Mouse (Mus musculus) left cerebral cortex, adult 8-10 months (tissue): ENCODE results near the gene Meltf. TPM values are rescaled to one million over a fixed set of nuclear protein-coding genes. Genes with fewer than 3 reads are reported as not detected.

Experiments used
- DNase-seq, 2 experiments: peaks; one replicate each; pipeline ENCODE4 v3.0.0; 2022; ENCODE audit warnings: low spot score in 2 of 2
- total RNA-seq, 4 experiments: library from RNA; stranded (reverse); gene quantifications; 2 replicates each; pipeline ENCODE4 v1.2.4; 2022

Meltf gene
- total RNA-seq, 4 experiments from 2014 or later, result 0.59 to 0.72 (median 0.64) TPM

DNA sequence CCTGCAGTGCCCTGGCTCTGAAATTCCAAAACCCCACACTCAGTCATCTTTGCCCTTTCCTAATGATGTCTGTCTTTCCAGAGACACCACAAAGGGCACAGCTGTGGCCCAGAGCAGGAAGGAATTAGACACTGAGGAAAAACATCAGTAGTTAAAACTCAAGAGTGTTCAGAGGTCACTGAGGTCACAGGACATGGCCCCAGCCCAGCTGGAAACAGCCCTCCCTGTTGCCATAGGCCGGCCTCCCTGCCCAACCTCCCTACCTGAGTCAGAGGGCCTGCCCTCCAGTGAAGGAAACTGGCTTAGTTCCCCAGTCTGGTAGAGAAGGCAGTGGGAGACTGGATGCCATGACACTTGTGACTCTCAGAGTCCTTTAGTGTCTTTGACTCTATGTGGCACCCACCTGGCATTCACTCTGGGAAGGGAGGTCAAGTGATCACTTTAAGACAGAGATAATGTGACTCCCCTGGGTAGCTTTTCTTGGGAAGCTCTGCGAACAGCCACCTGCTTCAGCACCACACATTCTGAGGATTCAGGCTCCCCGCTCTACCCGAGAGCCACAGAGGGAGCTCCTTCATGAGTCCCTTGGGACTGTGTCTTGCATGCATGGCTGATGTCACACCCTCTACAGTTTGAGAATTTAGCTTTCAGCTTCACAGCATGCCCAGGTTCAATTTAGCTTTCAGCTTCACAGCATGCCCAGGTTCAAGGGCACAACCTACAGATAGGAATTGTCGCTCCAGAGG is 15.0 kb downstream of the Meltf start:
- no peak for DNase-seq

- DNase-seq, result peak in 1 of 2 experiments; percentile 90
Observed at GRCm38 (mm10) chr16:31896971-31897774, 18.6 kb downstream of the Meltf start.

- peak in 1 of 2 experiments; percentile 97 for DNase-seq
Observed at GRCm38 (mm10) chr16:31898546-31899326, 20.1 kb downstream of the Meltf start.

GRCm38 (mm10) chr16:31901886-31902285 is 23.3 kb downstream of the Meltf start:
- DNase-seq, result no peak

GRCm38 (mm10) chr16:31903239-31903638 is 24.6 kb downstream of the Meltf start:
- DNase-seq, result no peak

DNA sequence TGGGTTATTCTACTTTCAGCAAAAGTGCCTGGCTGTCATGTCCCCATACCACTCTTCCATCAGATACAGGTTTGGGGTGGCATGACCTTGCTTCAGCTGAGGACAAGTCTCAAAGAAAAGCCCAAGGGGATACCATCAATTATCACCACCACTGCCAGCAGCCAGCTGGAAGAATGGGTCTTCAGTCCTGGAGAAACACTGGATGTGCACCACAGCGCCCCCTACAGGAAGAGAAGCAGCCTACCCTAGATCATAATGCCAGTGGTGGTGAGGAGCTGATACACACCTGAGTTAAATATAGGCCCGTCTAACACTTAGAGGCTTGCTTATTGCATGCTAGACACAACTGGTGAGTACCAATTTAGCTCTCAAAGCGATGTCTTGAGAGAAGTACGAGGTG is 26.7 kb downstream of the Meltf start:
- DNase-seq, result no peak

- DNase-seq, result no peak
Observed at GRCm38 (mm10) chr16:31905891-31906825, 27.5 kb downstream of the Meltf start.

DNA sequence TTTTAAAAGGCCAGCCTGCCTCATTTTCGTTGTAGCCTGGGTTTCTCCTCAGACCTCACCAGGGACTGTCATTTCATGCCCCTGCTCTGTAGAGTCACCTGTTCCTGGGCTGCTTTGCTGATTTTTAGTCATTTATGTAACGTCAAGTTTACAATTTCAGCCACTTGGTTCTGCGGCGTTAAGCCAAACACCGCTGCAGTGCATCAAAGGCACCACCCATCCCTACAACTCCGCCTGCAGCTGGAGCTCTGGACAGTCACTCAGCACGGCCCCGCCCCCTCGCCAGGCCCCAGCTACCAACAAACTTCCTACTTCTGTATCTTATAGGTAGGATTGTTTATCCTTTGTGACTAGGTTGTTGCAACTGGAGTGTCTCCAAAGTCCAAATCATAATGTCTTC is 28.3 kb downstream of the Meltf start:
- no peak for DNase-seq

DNA sequence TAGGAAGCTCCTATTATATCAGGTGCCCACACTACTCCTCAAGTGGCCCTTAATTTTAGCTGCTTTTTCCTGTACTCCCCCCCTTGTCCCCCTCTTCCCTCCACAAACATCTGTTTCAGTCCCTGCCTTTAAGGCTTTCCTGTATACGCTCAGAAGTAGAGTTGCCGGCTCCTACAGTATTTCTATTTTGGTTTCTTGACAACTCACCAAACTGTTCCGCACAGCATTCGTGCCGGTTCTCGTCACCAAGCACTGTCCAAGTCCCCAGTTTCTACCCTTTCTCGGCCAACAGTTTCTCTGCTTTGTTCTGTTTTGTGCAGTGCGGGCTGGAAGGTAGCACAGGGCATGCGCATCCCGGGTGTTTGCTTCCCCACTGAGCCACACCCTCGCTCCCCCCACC is 30.3 kb downstream of the Meltf start:
- DNase-seq, result peak in 1 of 2 experiments; percentile 73

GRCm38 (mm10) chr16:31910281-31910847 is 31.8 kb downstream of the Meltf start:
- DNase-seq, result no peak

DNA sequence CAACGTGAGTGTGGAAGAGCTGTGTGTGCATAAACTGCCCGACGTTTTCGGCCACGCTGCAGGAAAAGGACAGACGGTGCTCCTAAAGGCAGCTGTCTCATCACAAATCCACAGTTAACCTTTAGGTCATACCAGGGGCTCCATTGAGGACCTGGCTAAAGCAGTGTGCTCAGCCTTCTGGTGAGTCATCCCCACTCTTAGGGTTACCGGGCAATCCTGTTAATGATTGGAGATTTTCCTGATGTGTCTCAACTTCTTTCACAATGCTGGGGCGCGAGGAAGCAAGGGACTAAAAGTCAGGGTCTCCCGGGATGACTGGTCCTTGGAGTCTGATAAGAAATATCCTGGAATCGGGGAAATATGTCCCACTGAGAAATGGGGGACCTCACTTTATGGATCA is 39.2 kb downstream of the Meltf start:
- DNase-seq, result no peak

- DNase-seq, result peak; percentile 78 to 80
Observed at GRCm38 (mm10) chr16:31918248-31918724, 39.7 kb downstream of the Meltf start.

DNA sequence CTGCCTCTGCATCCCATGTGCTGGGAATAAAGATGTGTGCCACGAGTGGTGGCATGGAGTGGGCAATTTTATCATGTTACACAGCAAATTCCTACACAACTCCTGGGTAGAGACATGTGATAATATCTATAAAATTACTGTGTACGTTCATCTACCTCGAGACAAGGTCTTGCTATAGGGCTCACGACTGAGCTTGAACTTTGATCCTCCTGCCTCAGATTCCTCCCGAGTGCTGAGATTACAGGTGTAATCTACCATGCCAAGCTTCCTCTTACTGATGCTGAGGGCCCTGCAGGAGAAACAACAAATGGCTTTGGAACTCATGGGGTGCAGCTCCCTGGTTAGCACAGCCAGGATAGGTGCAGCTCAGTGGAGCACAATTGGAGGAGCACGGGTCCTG is 45.8 kb downstream of the Meltf start:
- no peak for DNase-seq

DNA sequence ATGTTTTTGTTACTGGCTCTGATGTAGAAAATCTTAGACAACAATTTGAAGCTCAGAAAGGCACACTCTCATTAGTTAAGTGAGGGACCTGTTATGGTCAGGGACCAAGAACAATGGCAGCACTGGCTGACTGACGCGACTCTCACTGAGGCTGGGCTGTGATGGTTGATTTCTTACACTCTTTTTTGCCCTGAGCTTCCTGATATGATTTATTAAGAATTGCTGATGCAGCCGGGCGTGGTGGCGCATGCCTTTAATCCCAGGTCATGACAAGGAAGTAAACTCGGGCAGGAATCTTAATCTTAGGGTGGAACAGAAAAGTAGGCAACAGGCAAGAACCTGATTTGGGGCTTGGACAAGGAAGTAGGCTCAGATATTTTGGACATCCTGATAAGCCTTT is 47.5 kb downstream of the Meltf start:
- DNase-seq, result no peak

- DNase-seq, result no peak
Observed at GRCm38 (mm10) chr16:31926547-31927182, 48.1 kb downstream of the Meltf start.

DNA sequence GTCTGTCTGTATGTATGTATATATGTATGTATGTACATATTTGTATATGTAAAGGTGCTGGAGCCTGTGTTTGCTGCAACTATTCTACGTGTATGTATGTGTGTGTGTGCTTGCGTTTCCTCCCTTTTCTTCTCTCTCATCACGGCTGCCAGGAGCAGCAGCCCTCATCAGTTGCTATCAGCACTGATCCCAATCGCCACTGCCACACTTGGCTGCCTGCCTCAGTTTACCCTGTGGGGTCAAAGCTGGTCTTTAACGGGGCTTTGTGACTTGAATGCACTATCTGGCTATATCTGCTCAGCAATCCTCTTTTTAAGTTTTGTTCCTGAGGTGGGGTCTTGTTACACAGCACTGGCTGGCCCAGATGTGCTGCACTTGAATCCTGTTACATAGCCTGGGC is 48.8 kb downstream of the Meltf start:
- no peak for DNase-seq

DNA sequence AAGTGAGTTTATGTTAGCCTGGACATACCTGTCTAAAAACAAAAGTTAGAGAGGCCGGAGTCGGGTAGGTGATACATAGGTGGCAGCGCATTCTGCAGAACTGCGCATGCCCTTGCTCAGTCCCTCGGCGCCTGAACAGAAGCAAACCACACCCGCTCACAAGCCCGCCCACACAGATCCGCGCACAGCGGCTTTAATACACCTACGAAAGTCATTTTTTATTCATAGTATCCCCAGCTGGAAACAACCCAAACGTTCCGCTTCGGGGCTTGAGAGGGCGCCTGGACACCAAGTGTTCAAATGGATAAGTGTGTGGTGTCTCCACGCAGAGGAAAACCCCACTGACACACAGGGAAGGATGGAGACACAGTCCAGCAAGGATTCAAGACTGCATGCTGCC is 52.7 kb downstream of the Meltf start:
- DNase-seq, result peak; percentile 30 to 55

- peak in 1 of 2 experiments; percentile 28 for DNase-seq
Observed at GRCm38 (mm10) chr16:31932255-31932654, 53.6 kb downstream of the Meltf start.

DNA sequence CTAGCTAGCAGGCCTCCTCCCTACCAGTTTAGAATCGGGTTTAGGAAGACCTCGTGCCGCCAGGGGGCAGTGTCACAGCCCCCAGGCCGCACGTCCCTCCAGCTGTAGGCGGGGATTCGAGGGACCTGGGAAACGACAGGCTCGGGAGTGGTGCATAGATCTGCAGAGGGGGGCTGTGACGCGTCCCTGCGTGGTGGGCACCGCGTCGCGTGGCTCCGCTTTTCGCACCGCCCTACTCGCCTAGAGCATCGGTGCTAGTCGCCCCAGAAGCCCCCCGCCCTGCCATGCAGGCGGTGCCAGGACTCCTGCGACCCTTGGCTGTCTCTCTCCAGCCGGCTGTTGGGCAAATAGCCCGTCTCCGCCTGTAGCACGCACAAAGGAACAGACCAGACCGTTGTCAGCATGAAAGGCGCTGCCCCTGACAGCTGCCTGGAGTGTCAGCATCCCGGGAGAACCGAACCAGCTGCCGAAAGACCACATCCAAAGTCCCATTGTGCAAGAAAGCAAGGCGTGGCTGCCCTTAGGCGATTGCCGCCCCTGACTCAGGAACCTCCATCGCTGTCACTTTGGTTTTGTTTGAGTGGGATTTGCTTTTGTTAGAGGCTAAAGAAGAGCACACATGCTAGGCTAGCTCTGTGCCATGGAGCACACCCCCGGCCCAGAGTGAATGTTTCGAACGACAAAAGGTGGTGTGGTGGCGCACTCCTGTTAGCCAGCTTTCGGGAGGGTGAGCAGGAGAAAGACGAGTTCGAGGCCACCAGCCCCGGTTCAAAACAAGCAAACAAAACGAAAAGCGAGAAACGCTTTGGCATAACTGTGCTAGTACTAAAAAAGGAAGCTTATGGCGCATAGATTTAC is 54.5 kb downstream of the Meltf start:
- peak; percentile 82 to 95 for DNase-seq
